Mouse (Mus musculus): ENCODE measurements around the gene Ifna12. TPM values are rescaled to one million over a fixed set of nuclear protein-coding genes. Genes with fewer than 3 reads are reported as not detected.
"Not testable (repeated sequence)": the region's sequence is repeated elsewhere in the genome, so short reads cannot be mapped to it uniquely, and the experiment has no call there.

Ifna12 gene
- polyA plus RNA-seq, 1 experiment from 2014 or later: not detected

- not testable (repeated sequence) for H3K27me3 ChIP-seq (ENCODE audit: control insufficient read depth, insufficient read depth, low read length); H3K27ac ChIP-seq; H3K4me1 ChIP-seq (replicated peaks; ENCODE audit: control insufficient read depth, insufficient read depth, low read length); H3K4me3 ChIP-seq (replicated peaks; ENCODE audit: low read length); H3K4me2 ChIP-seq (replicated peaks); H3K36me3 ChIP-seq (replicated peaks; ENCODE audit: control insufficient read depth, insufficient read depth); H3K9me3 ChIP-seq (ENCODE audit: control insufficient read depth, low read length); H3K9ac ChIP-seq; DNase-seq (ENCODE audit: low spot score); ATAC-seq (ENCODE audit: low FRiP score)
These were observed 45.0 kb downstream of the Ifna12 start, which contains the start of gene Ifna15 for GRCm38 (mm10) chr4:88558145-88558544. Ifna15 (minus strand) TSS chr4:88558245.

Other genes starting within 250 kb of the Ifna12 start
- 5.4 and 6.8 TPM in 2 replicates for gene Hacd4, start 164.4 kb downstream of the Ifna12 start, polyA plus RNA-seq (2014; fragmentation: Nextera tagmentation; extraction: Ambion mirVana)
- not detected in 2 replicates for gene Ifnb1, start 80.6 kb downstream of the Ifna12 start, polyA plus RNA-seq (2014; fragmentation: Nextera tagmentation; extraction: Ambion mirVana)
- gene Ifna15, start 45.1 kb downstream of the Ifna12 start, polyA plus RNA-seq (2014; fragmentation: Nextera tagmentation; extraction: Ambion mirVana): not detected in 2 replicates
- gene Ifna14, start 31.6 kb downstream of the Ifna12 start, polyA plus RNA-seq (2014; fragmentation: Nextera tagmentation; extraction: Ambion mirVana): not detected in 2 replicates
- not detected in 2 replicates for gene Ifna9, start 11.0 kb downstream of the Ifna12 start, polyA plus RNA-seq (2014; fragmentation: Nextera tagmentation; extraction: Ambion mirVana)
- not detected in 2 replicates for gene C87499, start 31.0 kb upstream of the Ifna12 start, polyA plus RNA-seq (2014; fragmentation: Nextera tagmentation; extraction: Ambion mirVana)
- gene Ifna13, start 41.1 kb upstream of the Ifna12 start, polyA plus RNA-seq (2014; fragmentation: Nextera tagmentation; extraction: Ambion mirVana): not detected in 2 replicates
- gene Ifna16, start 73.5 kb upstream of the Ifna12 start, polyA plus RNA-seq (2014; fragmentation: Nextera tagmentation; extraction: Ambion mirVana): not detected in 2 replicates
- not detected in 2 replicates for gene Ifna2, start 80.5 kb upstream of the Ifna12 start, polyA plus RNA-seq (2014; fragmentation: Nextera tagmentation; extraction: Ambion mirVana)
- gene Ifnab, start 88.0 kb upstream of the Ifna12 start, polyA plus RNA-seq (2014; fragmentation: Nextera tagmentation; extraction: Ambion mirVana): not detected in 2 replicates
- 2.4 and 3.2 TPM in 2 replicates for gene Gm26566, start 118.4 kb upstream of the Ifna12 start, polyA plus RNA-seq (2014; fragmentation: Nextera tagmentation; extraction: Ambion mirVana)
- 144 and 155 TPM in 2 replicates for gene Klhl9, start 119.1 kb upstream of the Ifna12 start, polyA plus RNA-seq (2014; fragmentation: Nextera tagmentation; extraction: Ambion mirVana)
- not detected in 2 replicates for gene Gm13271, start 151.5 kb upstream of the Ifna12 start, polyA plus RNA-seq (2014; fragmentation: Nextera tagmentation; extraction: Ambion mirVana)
- gene Gm13283, start 156.7 kb upstream of the Ifna12 start, polyA plus RNA-seq (2014; fragmentation: Nextera tagmentation; extraction: Ambion mirVana): 0.15 TPM in 1 of 2 replicates, not detected in the other
- not detected in 2 replicates for gene Gm13290, start 170.5 kb upstream of the Ifna12 start, polyA plus RNA-seq (2014; fragmentation: Nextera tagmentation; extraction: Ambion mirVana)
- gene Gm13289, start 173.5 kb upstream of the Ifna12 start, polyA plus RNA-seq (2014; fragmentation: Nextera tagmentation; extraction: Ambion mirVana): not detected in 2 replicates
- not detected in 2 replicates for gene Gm13272, start 176.5 kb upstream of the Ifna12 start, polyA plus RNA-seq (2014; fragmentation: Nextera tagmentation; extraction: Ambion mirVana)
- not detected in 2 replicates for gene Ifnz, start 178.8 kb upstream of the Ifna12 start, polyA plus RNA-seq (2014; fragmentation: Nextera tagmentation; extraction: Ambion mirVana)
- gene Gm13276, start 182.3 kb upstream of the Ifna12 start, polyA plus RNA-seq (2014; fragmentation: Nextera tagmentation; extraction: Ambion mirVana): not detected in 2 replicates
- not detected in 2 replicates for gene Gm13277, start 185.3 kb upstream of the Ifna12 start, polyA plus RNA-seq (2014; fragmentation: Nextera tagmentation; extraction: Ambion mirVana)
- not detected in 2 replicates for gene Gm13278, start 188.2 kb upstream of the Ifna12 start, polyA plus RNA-seq (2014; fragmentation: Nextera tagmentation; extraction: Ambion mirVana)
- not detected in 2 replicates for gene Gm13275, start 191.1 kb upstream of the Ifna12 start, polyA plus RNA-seq (2014; fragmentation: Nextera tagmentation; extraction: Ambion mirVana)
- not detected in 2 replicates for gene Gm13279, start 194.0 kb upstream of the Ifna12 start, polyA plus RNA-seq (2014; fragmentation: Nextera tagmentation; extraction: Ambion mirVana)
- 0.16 TPM in 1 of 2 replicates, not detected in the other for gene Gm13285, start 196.3 kb upstream of the Ifna12 start, polyA plus RNA-seq (2014; fragmentation: Nextera tagmentation; extraction: Ambion mirVana)
- not detected in 2 replicates for gene Gm13287, start 199.9 kb upstream of the Ifna12 start, polyA plus RNA-seq (2014; fragmentation: Nextera tagmentation; extraction: Ambion mirVana)
- not detected in 2 replicates for gene Gm13288, start 202.2 kb upstream of the Ifna12 start, polyA plus RNA-seq (2014; fragmentation: Nextera tagmentation; extraction: Ambion mirVana)
- gene Ifna7, start 212.9 kb upstream of the Ifna12 start, polyA plus RNA-seq (2014; fragmentation: Nextera tagmentation; extraction: Ambion mirVana): not detected in 2 replicates
- gene Ifna11, start 216.6 kb upstream of the Ifna12 start, polyA plus RNA-seq (2014; fragmentation: Nextera tagmentation; extraction: Ambion mirVana): not detected in 2 replicates
- not detected in 2 replicates for gene Ifna6, start 224.0 kb upstream of the Ifna12 start, polyA plus RNA-seq (2014; fragmentation: Nextera tagmentation; extraction: Ambion mirVana)
- not detected in 2 replicates for gene Ifna5, start 232.1 kb upstream of the Ifna12 start, polyA plus RNA-seq (2014; fragmentation: Nextera tagmentation; extraction: Ambion mirVana)
- gene Ifna4, start 238.5 kb upstream of the Ifna12 start, polyA plus RNA-seq (2014; fragmentation: Nextera tagmentation; extraction: Ambion mirVana): not detected in 2 replicates
- gene Ifna1, start 246.7 kb upstream of the Ifna12 start, polyA plus RNA-seq (2014; fragmentation: Nextera tagmentation; extraction: Ambion mirVana): not detected in 2 replicates